Mouse (Mus musculus) heart, adult 2 months (tissue): ENCODE data around the gene Bsg.
A peak's percentile ranks its signal among the peaks of the same experiment; 100 is the strongest.

Experiments
- CTCF ChIP-seq: fragments of 200-600 bp; IDR thresholded peaks from 2 replicates; pipeline ENCODE4 v1.8.1; 2022; ENCODE audit warnings: antibody characterized with exemption, mild to moderate bottlenecking, moderate library complexity
- EP300 ChIP-seq: fragments of 200-500 bp; IDR thresholded peaks from 2 replicates; pipeline ENCODE4 v1.6.1; 2011; ENCODE audit warnings: low read depth, low read length, control low read depth; ENCODE audit not compliant: insufficient read depth
- POLR2A ChIP-seq: fragments of 200-500 bp; IDR thresholded peaks from 2 replicates; pipeline ENCODE4 v1.6.1; 2011; ENCODE audit warnings: mild to moderate bottlenecking, low read depth, low read length, control low read depth; ENCODE audit not compliant: insufficient read depth

DNA sequence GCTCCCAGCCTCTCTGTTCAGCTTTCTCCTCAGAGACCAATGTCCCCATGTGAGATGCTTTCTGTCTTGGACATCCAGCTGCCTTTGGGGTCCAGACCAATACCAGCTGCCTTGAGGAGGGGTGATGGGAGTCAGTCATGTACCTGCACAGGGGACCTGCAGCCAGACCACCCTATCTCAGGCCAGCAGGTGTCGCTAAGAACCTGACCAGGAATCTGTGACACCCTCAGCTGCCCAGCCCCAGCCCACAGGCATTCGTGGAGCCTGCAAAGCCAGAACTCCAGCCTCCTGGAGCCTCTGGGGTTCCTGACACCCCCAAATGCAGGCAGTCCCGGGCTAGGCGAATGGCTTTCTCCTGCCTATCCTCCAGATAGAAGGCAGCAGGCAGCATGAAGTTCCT, 45.5 kb upstream of the Bsg start:
- TF ChIP-seq POLR2A (no peak), CTCF (peak; percentile 37), EP300 (no peak)
